Mouse (Mus musculus): ENCODE measurements at regions not wholly inside any gene's neighbourhood (a gene's known extent, or its start where the extent isn't known, plus 50 kb on each side); places are given as distances from the start of the nearest gene placed in this dataset.

- no peak for TF ChIP-seq CTCF (conservative IDR thresholded peaks at IDR 0.05; ENCODE audit: insufficient read depth, insufficient read length, low read depth, low read length)
- TF ChIP-seq POLR2A (IDR thresholded peaks at IDR 0.05; ENCODE audit: low read depth, low read length), result no peak
Measured at GRCm38 (mm10) chr3:53939684-53940189, 76.1 kb upstream of the Ufm1 start.
